Mouse (Mus musculus): ENCODE measurements at regions not wholly inside any gene's neighbourhood (a gene's known extent, or its start where the extent isn't known, plus 50 kb on each side); places are given as distances from the start of the nearest gene placed in this dataset.

GRCm38 (mm10) chr13:75295818-75296217 is 206.2 kb downstream of the Pcsk1 start:
- DNase-seq (ENCODE audit: low read depth in 3 of 3, low spot score in 3 of 3): no peak
- H3K9ac ChIP-seq (replicated peaks): no peak overlapping the region
- no peaks in the 10 kb centered on the region for H3K36me3 ChIP-seq (replicated peaks; ENCODE audit: control insufficient read depth, insufficient read depth, low read depth)
- no peak overlapping the region for H3K4me3 ChIP-seq (ENCODE audit: insufficient read depth in 1 of 2, low read depth in 2 of 2, low read length in 2 of 2)
- no peaks in the 10 kb centered on the region for H3K9me3 ChIP-seq (ENCODE audit: control insufficient read depth, low read length)
- H3K27ac ChIP-seq: no peak overlapping the region
- no peak for ATAC-seq (ENCODE audit: insufficient read depth)
- H3K4me1 ChIP-seq (replicated peaks; ENCODE audit: control insufficient read depth in 2 of 2, insufficient read depth in 2 of 2, low read length in 1 of 2): no peaks in the 10 kb centered on the region
- WGBS (ENCODE audit: insufficient replicate concordance): 64% methylated on average over 4 of the region's 4 CpGs
- TF ChIP-seq EP300 (IDR thresholded peaks at IDR 0.05; ENCODE audit: low read depth): no peak
- TF ChIP-seq CTCF (IDR thresholded peaks at IDR 0.05; ENCODE audit: low read depth): no peak
- H3K4me2 ChIP-seq (ENCODE audit: low read depth): no peak overlapping the region
- H3K27me3 ChIP-seq (ENCODE audit: control insufficient read depth, insufficient read depth, low read length): no peaks in the 10 kb centered on the region

- TF ChIP-seq EP300 (IDR thresholded peaks at IDR 0.05; ENCODE audit: low read depth) (no peak), CTCF (IDR thresholded peaks at IDR 0.05; ENCODE audit: low read depth) (no peak)
- Histone ChIP-seq H3K4me1 (replicated peaks; ENCODE audit: control insufficient read depth in 2 of 2, insufficient read depth in 2 of 2, low read length in 1 of 2) (no peaks in the 10 kb centered on the region), H3K36me3 (replicated peaks; ENCODE audit: control insufficient read depth, insufficient read depth, low read depth) (no peaks in the 10 kb centered on the region), H3K4me2 (ENCODE audit: low read depth) (no peak overlapping the region), H3K4me3 (ENCODE audit: insufficient read depth in 1 of 2, low read depth in 2 of 2, low read length in 2 of 2) (no peak overlapping the region), H3K27ac (no peak overlapping the region), H3K9me3 (ENCODE audit: control insufficient read depth, low read length) (no peaks in the 10 kb centered on the region), H3K9ac (replicated peaks) (no peak overlapping the region), H3K27me3 (ENCODE audit: control insufficient read depth, insufficient read depth, low read length) (no peaks in the 10 kb centered on the region)
- DNase-seq (ENCODE audit: low read depth in 3 of 3, low spot score in 3 of 3) (no peak), ATAC-seq (ENCODE audit: insufficient read depth) (no peak)
Observed at GRCm38 (mm10) chr13:75319780-75320179, 230.2 kb downstream of the Pcsk1 start.

GRCm38 (mm10) chr13:75320239-75320638 is 230.6 kb downstream of the Pcsk1 start:
- Histone ChIP-seq H3K9me3 (ENCODE audit: control insufficient read depth, low read length) (no peaks in the 10 kb centered on the region), H3K4me1 (replicated peaks; ENCODE audit: control insufficient read depth in 2 of 2, insufficient read depth in 2 of 2, low read length in 1 of 2) (no peaks in the 10 kb centered on the region), H3K4me2 (ENCODE audit: low read depth) (no peak overlapping the region), H3K27ac (no peak overlapping the region), H3K9ac (replicated peaks) (no peak overlapping the region), H3K36me3 (replicated peaks; ENCODE audit: control insufficient read depth, insufficient read depth, low read depth) (no peaks in the 10 kb centered on the region), H3K4me3 (ENCODE audit: insufficient read depth in 1 of 2, low read depth in 2 of 2, low read length in 2 of 2) (no peak overlapping the region), H3K27me3 (ENCODE audit: control insufficient read depth, insufficient read depth, low read length) (no peaks in the 10 kb centered on the region)
- ATAC-seq (ENCODE audit: insufficient read depth) (no peak), DNase-seq (ENCODE audit: low read depth in 3 of 3, low spot score in 3 of 3) (no peak)
- TF ChIP-seq EP300 (IDR thresholded peaks at IDR 0.05; ENCODE audit: low read depth) (no peak), CTCF (IDR thresholded peaks at IDR 0.05; ENCODE audit: low read depth) (no peak)
- WGBS (ENCODE audit: insufficient replicate concordance): 47% methylated on average over 1 of the region's 1 CpGs

- no peaks in the 10 kb centered on the region for H3K9me3 ChIP-seq (ENCODE audit: control insufficient read depth, low read length)
- ATAC-seq (ENCODE audit: insufficient read depth) (no peak), DNase-seq (ENCODE audit: low read depth in 3 of 3, low spot score in 3 of 3) (no peak)
- H3K4me3 ChIP-seq (ENCODE audit: insufficient read depth in 1 of 2, low read depth in 2 of 2, low read length in 2 of 2): no peak overlapping the region
- no peak overlapping the region for H3K4me2 ChIP-seq (ENCODE audit: low read depth)
- no peaks in the 10 kb centered on the region for H3K36me3 ChIP-seq (replicated peaks; ENCODE audit: control insufficient read depth, insufficient read depth, low read depth)
- no peak overlapping the region for H3K27ac ChIP-seq
- no peaks in the 10 kb centered on the region for H3K4me1 ChIP-seq (replicated peaks; ENCODE audit: control insufficient read depth in 2 of 2, insufficient read depth in 2 of 2, low read length in 1 of 2)
- 69% methylated on average over 5 of the region's 5 CpGs for WGBS (ENCODE audit: insufficient replicate concordance)
- H3K27me3 ChIP-seq (ENCODE audit: control insufficient read depth, insufficient read depth, low read length): no peaks in the 10 kb centered on the region
- no peak for TF ChIP-seq CTCF (IDR thresholded peaks at IDR 0.05; ENCODE audit: low read depth)
- TF ChIP-seq EP300 (IDR thresholded peaks at IDR 0.05; ENCODE audit: low read depth): no peak
- H3K9ac ChIP-seq (replicated peaks): no peak overlapping the region
Observed at GRCm38 (mm10) chr13:75337054-75337453, 247.4 kb downstream of the Pcsk1 start.

- no peak overlapping the region for H3K9ac ChIP-seq (replicated peaks)
- H3K9me3 ChIP-seq (ENCODE audit: control insufficient read depth, low read length): no peaks in the 10 kb centered on the region
- H3K27ac ChIP-seq: no peak overlapping the region
- no peaks in the 10 kb centered on the region for H3K36me3 ChIP-seq (replicated peaks; ENCODE audit: control insufficient read depth, insufficient read depth, low read depth)
- H3K4me1 ChIP-seq (replicated peaks; ENCODE audit: control insufficient read depth in 2 of 2, insufficient read depth in 2 of 2, low read length in 1 of 2): no peaks in the 10 kb centered on the region
- ATAC-seq (ENCODE audit: insufficient read depth) (no peak), DNase-seq (ENCODE audit: low read depth in 3 of 3, low spot score in 3 of 3) (no peak)
- H3K4me2 ChIP-seq (ENCODE audit: low read depth): no peak overlapping the region
- H3K4me3 ChIP-seq (ENCODE audit: insufficient read depth in 1 of 2, low read depth in 2 of 2, low read length in 2 of 2): no peak overlapping the region
- no peak for TF ChIP-seq EP300 (IDR thresholded peaks at IDR 0.05; ENCODE audit: low read depth)
- no peak for TF ChIP-seq CTCF (IDR thresholded peaks at IDR 0.05; ENCODE audit: low read depth)
- 60% methylated on average over 7 of the region's 7 CpGs for WGBS (ENCODE audit: insufficient replicate concordance)
- no peaks in the 10 kb centered on the region for H3K27me3 ChIP-seq (ENCODE audit: control insufficient read depth, insufficient read depth, low read length)
Observed at GRCm38 (mm10) chr13:75343422-75343821, 253.8 kb downstream of the Pcsk1 start.

All from liver, embryonic 14.5 days (tissue).